Mouse (Mus musculus): ENCODE results near the gene Rps7.

GRCm38 (mm10) chr12:28649141-28650110, 13.7 kb upstream of the Rps7 start, which contains the start of gene Rnaseh1:
- no peak for TF ChIP-seq CTCF (IDR thresholded peaks at IDR 0.05; ENCODE audit: borderline replicate concordance, insufficient read depth, low read length)
- TF ChIP-seq POLR2A (IDR thresholded peaks at IDR 0.05; ENCODE audit: low read depth, low read length), result peak; percentile 92

All from embryonic fibroblast, embryonic 13.5 days (primary cell).